Mouse (Mus musculus): ENCODE measurements around the gene Glud1. TPM values are rescaled to one million over a fixed set of nuclear protein-coding genes. Genes with fewer than 3 reads are reported as not detected.
"Not testable (repeated sequence)": the region's sequence is repeated elsewhere in the genome, so short reads cannot be mapped to it uniquely, and the experiment has no call there.

Glud1 gene
- polyA plus RNA-seq, 1 experiment from 2014 or later: 72.7 TPM

DNA sequence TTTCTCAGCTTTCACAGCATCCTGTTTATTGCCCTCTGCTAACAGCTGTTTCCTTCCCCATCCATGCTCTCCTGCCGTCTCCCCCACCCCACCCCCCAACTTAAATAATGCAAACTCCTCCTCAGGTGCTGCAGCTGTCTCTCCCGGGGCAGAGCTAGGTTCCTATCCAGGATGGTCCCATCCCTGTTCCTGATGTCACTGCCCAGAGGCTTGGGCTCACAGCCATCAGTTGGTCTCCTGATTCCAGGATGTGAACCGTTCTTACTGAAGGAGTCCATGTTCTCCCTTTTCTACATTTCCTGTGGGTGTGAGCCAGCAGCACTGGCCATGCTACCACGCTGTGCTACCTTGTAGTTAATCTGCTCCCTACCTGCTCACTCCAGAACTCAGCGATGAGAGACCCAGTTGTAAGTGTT lies 7.3 kb upstream of the Glud1 start:
- H3K36me3 ChIP-seq (ENCODE audit: control insufficient read depth, insufficient read depth, low read length): 0 out of 2 replicates have a peak, but pooled peaks cover 4% of the 10 kb centered on the region
- DNase-seq (ENCODE audit: low spot score) (no peak), ATAC-seq (ENCODE audit: low read depth) (no peak)
- H3K27ac ChIP-seq (replicated peaks; ENCODE audit: low read depth, low read length): no peak overlapping the region
- H3K4me3 ChIP-seq (ENCODE audit: low read depth, low read length): no peak overlapping the region
- no peaks in the 10 kb centered on the region for H3K9me3 ChIP-seq (ENCODE audit: control insufficient read depth, low read length)
- 41% methylated on average over 5 of the region's 5 CpGs for WGBS
- H3K27me3 ChIP-seq (replicated peaks; ENCODE audit: control insufficient read depth, insufficient read depth, low read length): no peaks in the 10 kb centered on the region
- H3K9ac ChIP-seq (ENCODE audit: low read depth, low read length): no peak overlapping the region
- no peak overlapping the region for H3K4me2 ChIP-seq (ENCODE audit: low read depth, low read length)
- no peaks in the 10 kb centered on the region for H3K4me1 ChIP-seq (ENCODE audit: control insufficient read depth, insufficient read depth, low read length)

DNA sequence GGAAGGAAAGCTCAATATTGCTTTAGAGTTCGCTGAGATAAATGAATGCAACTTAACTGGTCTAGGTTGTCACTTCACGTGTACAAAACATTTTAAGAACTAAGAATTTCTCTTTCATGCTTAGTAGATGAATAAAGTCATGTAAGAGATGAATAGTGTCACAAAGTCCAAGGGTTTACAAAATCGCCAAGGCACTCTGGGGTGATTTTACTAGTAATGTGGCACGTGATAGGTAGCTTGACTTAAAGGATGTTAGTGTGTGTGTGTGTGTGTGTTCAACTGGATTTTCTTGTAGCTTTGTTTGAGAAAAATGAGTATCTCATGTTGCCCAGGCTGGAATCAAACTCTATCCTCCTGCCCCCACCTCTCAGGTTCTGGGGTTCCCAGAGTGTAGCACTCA lies 1.3 kb upstream of the Glud1 start:
- Histone ChIP-seq H3K4me3 (ENCODE audit: low read depth, low read length) (peak overlapping the region; percentile 94; the same call in 1 of the 2 replicates), H3K9ac (ENCODE audit: low read depth, low read length) (no peak overlapping the region; the same call in 1 of the 2 replicates), H3K36me3 (ENCODE audit: control insufficient read depth, insufficient read depth, low read length) (no peaks in the 10 kb centered on the region), H3K9me3 (ENCODE audit: control insufficient read depth, low read length) (no peaks in the 10 kb centered on the region), H3K27me3 (replicated peaks; ENCODE audit: control insufficient read depth, insufficient read depth, low read length) (no peaks in the 10 kb centered on the region), H3K4me1 (ENCODE audit: control insufficient read depth, insufficient read depth, low read length) (peaks cover 18% of the 10 kb centered on the region), H3K4me2 (ENCODE audit: low read depth, low read length) (peak overlapping the region; percentile 65; the same call in 1 of the 2 replicates), H3K27ac (replicated peaks; ENCODE audit: low read depth, low read length) (0 out of 2 replicates have a peak overlapping the region, but pooled peaks have one; percentile 94)
- 91% methylated on average over 4 of the region's 4 CpGs for WGBS
- DNase-seq (ENCODE audit: low spot score) (no peak), ATAC-seq (ENCODE audit: low read depth) (no peak)

DNA sequence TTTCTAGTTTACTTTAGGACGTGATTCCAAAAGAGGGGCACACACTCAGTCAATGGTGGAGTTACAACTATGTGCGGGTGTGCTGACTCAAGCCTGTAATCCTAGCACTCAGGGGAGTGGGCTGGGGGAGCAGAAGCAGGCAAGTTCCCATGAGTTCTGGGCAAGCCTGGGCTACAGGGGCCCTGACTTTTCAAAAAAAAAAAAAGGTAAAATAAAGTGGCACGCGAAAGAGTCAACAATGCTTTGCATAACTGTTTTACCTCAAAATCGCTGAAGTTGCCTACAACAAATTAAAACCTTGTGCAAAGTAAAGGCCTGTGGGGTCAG lies 657 bp upstream of the Glud1 start:
- peaks cover 18% of the 10 kb centered on the region for H3K4me1 ChIP-seq (ENCODE audit: control insufficient read depth, insufficient read depth, low read length)
- no peaks in the 10 kb centered on the region for H3K9me3 ChIP-seq (ENCODE audit: control insufficient read depth, low read length)
- H3K36me3 ChIP-seq (ENCODE audit: control insufficient read depth, insufficient read depth, low read length): no peaks in the 10 kb centered on the region
- H3K9ac ChIP-seq (ENCODE audit: low read depth, low read length): peak overlapping the region; percentile 97
- peak overlapping the region; percentile 94 for H3K4me3 ChIP-seq (ENCODE audit: low read depth, low read length)
- H3K27me3 ChIP-seq (replicated peaks; ENCODE audit: control insufficient read depth, insufficient read depth, low read length): no peaks in the 10 kb centered on the region
- peak overlapping the region; percentile 65 for H3K4me2 ChIP-seq (ENCODE audit: low read depth, low read length)
- 6% methylated on average over 5 of the region's 5 CpGs for WGBS
- H3K27ac ChIP-seq (replicated peaks; ENCODE audit: low read depth, low read length): peak overlapping the region; percentile 94
- DNase-seq (ENCODE audit: low spot score): no peak
- ATAC-seq (ENCODE audit: low read depth): no peak

DNA sequence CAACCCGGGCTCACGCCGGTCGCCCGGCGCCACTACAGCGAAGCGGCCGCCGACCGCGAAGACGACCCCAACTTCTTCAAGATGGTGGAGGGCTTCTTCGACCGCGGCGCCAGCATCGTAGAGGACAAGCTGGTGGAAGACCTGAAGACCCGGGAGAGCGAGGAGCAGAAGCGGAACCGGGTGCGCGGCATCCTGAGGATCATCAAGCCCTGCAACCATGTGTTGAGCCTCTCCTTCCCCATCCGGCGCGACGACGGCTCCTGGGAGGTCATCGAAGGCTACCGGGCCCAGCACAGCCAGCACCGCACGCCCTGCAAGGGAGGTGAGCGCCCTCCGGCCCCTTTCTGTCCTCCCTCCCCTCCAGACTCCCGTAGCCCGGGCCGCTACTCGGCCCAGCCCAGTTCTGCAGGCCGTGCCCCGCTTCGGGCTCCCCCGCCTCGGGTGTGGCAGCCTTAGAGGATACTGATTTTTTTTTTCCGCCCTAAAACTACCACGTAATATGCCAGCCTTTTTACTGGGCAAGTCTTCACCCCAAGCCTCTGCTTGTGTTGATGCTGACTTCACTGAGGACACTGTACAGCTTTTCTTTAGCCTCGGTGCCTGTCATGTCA lies 599 bp downstream of the Glud1 start:
- under 1% methylated on average over 30 of the region's 47 CpGs for WGBS
- no peaks in the 10 kb centered on the region for H3K9me3 ChIP-seq (ENCODE audit: control insufficient read depth, low read length)
- H3K27me3 ChIP-seq (replicated peaks; ENCODE audit: control insufficient read depth, insufficient read depth, low read length): no peaks in the 10 kb centered on the region
- H3K27ac ChIP-seq (replicated peaks; ENCODE audit: low read depth, low read length): peak overlapping the region; percentile 94
- peak overlapping the region; percentile 94 for H3K4me3 ChIP-seq (ENCODE audit: low read depth, low read length)
- DNase-seq (ENCODE audit: low spot score) (peak; percentile 38), ATAC-seq (ENCODE audit: low read depth) (peak; percentile 17)
- H3K9ac ChIP-seq (ENCODE audit: low read depth, low read length): peak overlapping the region; percentile 97
- H3K36me3 ChIP-seq (ENCODE audit: control insufficient read depth, insufficient read depth, low read length): no peaks in the 10 kb centered on the region
- peaks cover 18% of the 10 kb centered on the region for H3K4me1 ChIP-seq (ENCODE audit: control insufficient read depth, insufficient read depth, low read length)
- peak overlapping the region; percentile 65 for H3K4me2 ChIP-seq (ENCODE audit: low read depth, low read length)

DNA sequence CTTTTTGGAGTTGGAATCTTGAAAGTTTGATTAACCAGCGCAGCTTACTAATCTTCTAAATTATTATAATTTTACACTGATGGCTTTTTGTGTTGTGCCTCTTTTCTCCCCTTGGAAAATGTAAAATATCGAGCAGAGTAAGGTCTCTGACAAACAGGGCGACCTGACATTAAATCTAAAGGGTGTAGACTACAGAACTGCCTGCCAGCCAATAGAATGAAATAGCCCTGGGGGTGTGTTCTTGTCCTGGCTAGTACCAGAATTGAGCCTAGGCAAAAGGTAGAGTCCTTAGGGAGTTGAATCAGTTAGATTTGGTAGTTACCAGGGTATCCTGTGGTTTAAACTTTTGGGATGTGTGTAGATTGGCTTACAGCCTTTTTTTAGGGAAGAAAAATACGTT lies 1.2 kb downstream of the Glud1 start:
- Histone ChIP-seq H3K9ac (ENCODE audit: low read depth, low read length) (peak overlapping the region; percentile 97), H3K36me3 (ENCODE audit: control insufficient read depth, insufficient read depth, low read length) (no peaks in the 10 kb centered on the region), H3K4me3 (ENCODE audit: low read depth, low read length) (peak overlapping the region; percentile 94), H3K4me2 (ENCODE audit: low read depth, low read length) (peak overlapping the region; percentile 65), H3K9me3 (ENCODE audit: control insufficient read depth, low read length) (no peaks in the 10 kb centered on the region), H3K27me3 (replicated peaks; ENCODE audit: control insufficient read depth, insufficient read depth, low read length) (no peaks in the 10 kb centered on the region), H3K27ac (replicated peaks; ENCODE audit: low read depth, low read length) (no peak overlapping the region), H3K4me1 (ENCODE audit: control insufficient read depth, insufficient read depth, low read length) (peaks cover 18% of the 10 kb centered on the region)
- ATAC-seq (ENCODE audit: low read depth) (no peak), DNase-seq (ENCODE audit: low spot score) (peak; percentile 48)
- 4% methylated on average over 4 of the region's 4 CpGs for WGBS

DNA sequence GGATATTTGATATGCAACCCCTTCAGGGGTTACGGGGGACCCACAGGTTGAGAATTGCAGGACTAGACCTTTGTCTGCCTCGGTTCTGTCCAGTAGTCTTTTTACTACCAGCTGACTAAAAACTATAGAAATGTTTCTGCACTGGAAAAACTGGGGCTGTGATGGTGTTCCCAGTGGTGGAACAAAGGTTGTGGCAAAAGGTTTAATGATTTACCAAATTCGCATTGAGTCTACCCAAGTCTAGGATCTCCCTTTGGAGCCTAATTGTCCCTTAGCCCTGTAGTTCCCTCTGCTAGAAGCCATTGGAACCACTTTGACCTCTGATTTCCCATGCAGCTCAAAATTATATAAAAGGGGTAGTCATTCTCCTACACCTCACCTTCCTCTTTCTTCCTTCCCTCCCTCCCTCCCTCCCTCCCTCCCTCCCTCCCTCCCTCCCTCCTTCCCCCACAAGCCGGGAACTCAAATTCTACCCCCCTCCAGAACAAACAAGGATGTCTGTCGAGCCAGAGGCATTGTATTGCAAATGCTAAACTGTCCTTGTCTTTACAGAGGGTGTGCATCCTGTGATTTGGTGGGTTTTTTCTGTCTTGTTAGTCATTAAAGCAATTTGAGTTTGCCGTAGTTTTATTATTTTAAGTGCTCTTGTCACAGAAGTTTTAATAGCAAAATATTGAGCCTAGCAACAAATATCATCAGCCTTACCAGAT lies 2.0 kb downstream of the Glud1 start:
- H3K27me3 ChIP-seq (replicated peaks; ENCODE audit: control insufficient read depth, insufficient read depth, low read length): no peaks in the 10 kb centered on the region
- H3K4me1 ChIP-seq (ENCODE audit: control insufficient read depth, insufficient read depth, low read length): peaks cover 18% of the 10 kb centered on the region
- peak overlapping the region; percentile 94 for H3K4me3 ChIP-seq (ENCODE audit: low read depth, low read length)
- ATAC-seq (ENCODE audit: low read depth): no peak
- 17% methylated on average over 5 of the region's 6 CpGs for WGBS
- H3K9ac ChIP-seq (ENCODE audit: low read depth, low read length): peak overlapping the region; percentile 97
- no peaks in the 10 kb centered on the region for H3K36me3 ChIP-seq (ENCODE audit: control insufficient read depth, insufficient read depth, low read length)
- DNase-seq (ENCODE audit: low spot score): no peak
- no peaks in the 10 kb centered on the region for H3K9me3 ChIP-seq (ENCODE audit: control insufficient read depth, low read length)
- peak overlapping the region; percentile 65 for H3K4me2 ChIP-seq (ENCODE audit: low read depth, low read length)
- H3K27ac ChIP-seq (replicated peaks; ENCODE audit: low read depth, low read length): no peak overlapping the region

DNA sequence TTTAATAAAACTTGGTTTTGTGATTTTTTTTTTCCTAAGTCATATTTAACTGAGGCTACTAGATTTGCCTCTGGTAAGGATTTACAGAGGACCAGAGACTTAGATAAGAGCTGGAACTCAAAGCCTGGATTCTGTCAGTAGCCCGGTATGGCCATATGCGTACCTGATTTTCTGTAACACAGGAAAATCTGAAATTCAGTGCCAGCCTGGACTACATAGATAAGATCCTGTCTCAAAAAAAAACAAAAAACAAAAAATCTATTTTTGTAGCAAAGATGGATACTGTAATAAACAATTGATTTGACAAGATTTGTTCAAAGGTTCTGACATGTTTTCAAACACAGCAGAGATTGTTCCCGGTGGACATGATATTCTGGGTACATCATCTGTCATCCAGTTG lies 3.1 kb downstream of the Glud1 start:
- Histone ChIP-seq H3K4me2 (ENCODE audit: low read depth, low read length) (peak overlapping the region; percentile 65), H3K27me3 (replicated peaks; ENCODE audit: control insufficient read depth, insufficient read depth, low read length) (no peaks in the 10 kb centered on the region), H3K4me1 (ENCODE audit: control insufficient read depth, insufficient read depth, low read length) (peaks cover 22% of the 10 kb centered on the region), H3K4me3 (ENCODE audit: low read depth, low read length) (no peak overlapping the region), H3K36me3 (ENCODE audit: control insufficient read depth, insufficient read depth, low read length) (no peaks in the 10 kb centered on the region), H3K9ac (ENCODE audit: low read depth, low read length) (no peak overlapping the region), H3K9me3 (ENCODE audit: control insufficient read depth, low read length) (no peaks in the 10 kb centered on the region), H3K27ac (replicated peaks; ENCODE audit: low read depth, low read length) (no peak overlapping the region)
- ATAC-seq (ENCODE audit: low read depth) (no peak), DNase-seq (ENCODE audit: low spot score) (no peak)
- 87% methylated on average over 3 of the region's 3 CpGs for WGBS

DNA sequence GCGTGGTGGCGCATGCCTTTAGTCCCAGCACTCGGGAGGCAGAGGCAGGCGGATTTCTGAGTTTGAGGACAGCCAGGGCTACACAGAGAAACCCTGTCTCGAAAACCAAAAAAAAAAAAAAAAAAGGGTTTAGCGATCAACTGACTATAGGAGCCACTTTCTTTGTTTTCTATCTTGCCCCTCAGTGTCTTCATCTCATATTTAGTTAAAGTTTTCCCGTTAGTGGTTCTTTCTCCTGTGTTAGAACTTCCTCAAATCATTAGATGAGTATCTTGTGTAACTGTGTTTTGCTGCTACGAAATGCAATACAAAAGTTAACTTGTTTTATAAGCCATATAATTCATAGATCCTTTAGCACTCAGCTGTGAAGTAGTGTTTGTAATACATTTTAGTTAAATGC lies 3.9 kb downstream of the Glud1 start:
- not testable (repeated sequence) for H3K27me3 ChIP-seq (replicated peaks; ENCODE audit: control insufficient read depth, insufficient read depth, low read length); DNase-seq (ENCODE audit: low spot score); H3K27ac ChIP-seq (replicated peaks; ENCODE audit: low read depth, low read length); H3K4me3 ChIP-seq (ENCODE audit: low read depth, low read length); H3K9ac ChIP-seq (ENCODE audit: low read depth, low read length); H3K36me3 ChIP-seq (ENCODE audit: control insufficient read depth, insufficient read depth, low read length); H3K4me2 ChIP-seq (ENCODE audit: low read depth, low read length); H3K9me3 ChIP-seq (ENCODE audit: control insufficient read depth, low read length); ATAC-seq (ENCODE audit: low read depth)
- 91% methylated on average over 8 of the region's 8 CpGs for WGBS
- H3K4me1 ChIP-seq (ENCODE audit: control insufficient read depth, insufficient read depth, low read length): peaks cover 22% of the 10 kb centered on the region

DNA sequence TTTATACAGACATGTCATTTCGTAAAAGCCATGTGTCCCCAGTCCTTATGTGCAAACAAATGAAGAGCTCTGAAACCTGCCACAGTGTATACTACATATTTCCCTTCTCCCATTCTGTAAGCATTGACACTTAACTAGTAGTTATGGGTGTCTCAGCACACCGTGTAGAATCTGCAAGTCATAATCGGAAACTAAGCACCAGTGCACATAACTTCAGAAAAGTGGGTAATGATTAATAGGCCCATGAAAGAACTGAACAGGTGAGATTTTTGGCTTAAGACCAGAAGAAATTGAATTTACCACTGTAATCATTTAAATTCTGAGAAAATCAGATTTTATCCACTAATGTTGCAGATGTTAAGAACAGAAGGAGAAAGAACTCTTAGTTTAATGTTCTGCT lies 4.3 kb downstream of the Glud1 start:
- ATAC-seq (ENCODE audit: low read depth) (no peak), DNase-seq (ENCODE audit: low spot score) (no peak)
- Histone ChIP-seq H3K4me1 (ENCODE audit: control insufficient read depth, insufficient read depth, low read length) (peaks cover 22% of the 10 kb centered on the region), H3K9me3 (ENCODE audit: control insufficient read depth, low read length) (no peaks in the 10 kb centered on the region), H3K36me3 (ENCODE audit: control insufficient read depth, insufficient read depth, low read length) (peaks cover 6% of the 10 kb centered on the region), H3K4me3 (ENCODE audit: low read depth, low read length) (no peak overlapping the region), H3K4me2 (ENCODE audit: low read depth, low read length) (no peak overlapping the region), H3K27ac (replicated peaks; ENCODE audit: low read depth, low read length) (no peak overlapping the region), H3K9ac (ENCODE audit: low read depth, low read length) (no peak overlapping the region), H3K27me3 (replicated peaks; ENCODE audit: control insufficient read depth, insufficient read depth, low read length) (no peaks in the 10 kb centered on the region)
- WGBS: 79% methylated on average over 3 of the region's 3 CpGs
